Mouse (Mus musculus): ENCODE measurements around the gene Prss57.

GRCm38 (mm10) chr10:79781956-79782355 is 8.8 kb downstream of the Prss57 start:
- no peak for TF ChIP-seq CTCF (IDR thresholded peaks at IDR 0.05)
- no peak for TF ChIP-seq EP300 (IDR thresholded peaks at IDR 0.05)

Data from lung, postnatal 0 days (tissue).